Mouse (Mus musculus): ENCODE results near the gene Mul1. TPM values are rescaled to one million over a fixed set of nuclear protein-coding genes. Genes with fewer than 3 reads are reported as not detected.

Gene Mul1
- total RNA-seq, 2 experiments from 2014 or later = 70.6 to 72.2 TPM

- intact Hi-C loops (cut with DNase I) = no loop called here
- DNase-seq = no peak
Measured at GRCm38 (mm10) chr4:138431340-138431739, 3.1 kb upstream of the Mul1 start.

- intact Hi-C loops (cut with DNase I) = no loop called here
- no peak for DNase-seq
Measured at GRCm38 (mm10) chr4:138440062-138440461, 5.6 kb downstream of the Mul1 start.

- no peak for DNase-seq
- intact Hi-C loops (cut with DNase I) = no loop called here
Measured at GRCm38 (mm10) chr4:138444941-138445340, 10.5 kb downstream of the Mul1 start.

- DNase-seq = no peak
- intact Hi-C loops (cut with DNase I) = loop anchor here (1.0 to 2.0 kb wide), 3 partner anchors 115 to 404 kb away; no protein-coding TSS in a partner anchor
Measured at GRCm38 (mm10) chr4:138446981-138447380, 12.5 kb downstream of the Mul1 start.

- intact Hi-C loops (cut with DNase I) = loop anchor here (1.0 to 2.0 kb wide), 3 partner anchors 115 to 403 kb away; no protein-coding TSS in a partner anchor
- peak; percentile 91 to 96 for DNase-seq
Measured at GRCm38 (mm10) chr4:138447387-138447786, 12.9 kb downstream of the Mul1 start.

GRCm38 (mm10) chr4:138447827-138448602 is 13.5 kb downstream of the Mul1 start:
- intact Hi-C loops (cut with DNase I) = loop anchor here (1.0 to 2.0 kb wide), 3 partner anchors 114 to 403 kb away; no protein-coding TSS in a partner anchor

GRCm38 (mm10) chr4:138448872-138449615 is 14.6 kb downstream of the Mul1 start:
- intact Hi-C loops (cut with DNase I) = no loop called here
- DNase-seq = no peak

More at GRCm38 (mm10) chr4:138447827-138448602, 13.5 kb downstream of the Mul1 start:
- no peak for DNase-seq

- no peak for DNase-seq
- intact Hi-C loops (cut with DNase I) = no loop called here
Measured at GRCm38 (mm10) chr4:138449636-138450314, 15.3 kb downstream of the Mul1 start.

GRCm38 (mm10) chr4:138452306-138453096 is 18.0 kb downstream of the Mul1 start:
- no peak for DNase-seq
- intact Hi-C loops (cut with DNase I) = no loop called here

- no peak for DNase-seq
- intact Hi-C loops (cut with DNase I) = no loop called here
Measured at GRCm38 (mm10) chr4:138453097-138453752, 18.8 kb downstream of the Mul1 start.

GRCm38 (mm10) chr4:138453753-138454570 is 19.5 kb downstream of the Mul1 start, which contains the start of gene Camk2n1:
Gene Camk2n1, plus strand, starts transcription at chr4:138454314.
- DNase-seq = peak; percentile 77 to 81
- intact Hi-C loops (cut with DNase I) = no loop called here

- DNase-seq = peak; percentile 68 to 69
- intact Hi-C loops (cut with DNase I) = no loop called here
Measured at GRCm38 (mm10) chr4:138454571-138455140, 20.2 kb downstream of the Mul1 start.

- intact Hi-C loops (cut with DNase I) = no loop called here
- peak; percentile 43 to 47 for DNase-seq
Measured at GRCm38 (mm10) chr4:138455141-138455955, 20.9 kb downstream of the Mul1 start.

- intact Hi-C loops (cut with DNase I) = no loop called here
- DNase-seq = peak in 1 of 2 experiments; percentile 14
Measured at GRCm38 (mm10) chr4:138455956-138456341, 21.5 kb downstream of the Mul1 start.

- intact Hi-C loops (cut with DNase I) = no loop called here
- no peak for DNase-seq
Measured at GRCm38 (mm10) chr4:138456536-138456935, 22.1 kb downstream of the Mul1 start.

GRCm38 (mm10) chr4:138457091-138457490 is 22.6 kb downstream of the Mul1 start:
- DNase-seq = no peak
- intact Hi-C loops (cut with DNase I) = no loop called here

GRCm38 (mm10) chr4:138458171-138458570 is 23.7 kb downstream of the Mul1 start:
- DNase-seq = no peak
- intact Hi-C loops (cut with DNase I) = no loop called here

Measured in heart, postnatal 10 days (tissue).